In the genomic region with DNA sequence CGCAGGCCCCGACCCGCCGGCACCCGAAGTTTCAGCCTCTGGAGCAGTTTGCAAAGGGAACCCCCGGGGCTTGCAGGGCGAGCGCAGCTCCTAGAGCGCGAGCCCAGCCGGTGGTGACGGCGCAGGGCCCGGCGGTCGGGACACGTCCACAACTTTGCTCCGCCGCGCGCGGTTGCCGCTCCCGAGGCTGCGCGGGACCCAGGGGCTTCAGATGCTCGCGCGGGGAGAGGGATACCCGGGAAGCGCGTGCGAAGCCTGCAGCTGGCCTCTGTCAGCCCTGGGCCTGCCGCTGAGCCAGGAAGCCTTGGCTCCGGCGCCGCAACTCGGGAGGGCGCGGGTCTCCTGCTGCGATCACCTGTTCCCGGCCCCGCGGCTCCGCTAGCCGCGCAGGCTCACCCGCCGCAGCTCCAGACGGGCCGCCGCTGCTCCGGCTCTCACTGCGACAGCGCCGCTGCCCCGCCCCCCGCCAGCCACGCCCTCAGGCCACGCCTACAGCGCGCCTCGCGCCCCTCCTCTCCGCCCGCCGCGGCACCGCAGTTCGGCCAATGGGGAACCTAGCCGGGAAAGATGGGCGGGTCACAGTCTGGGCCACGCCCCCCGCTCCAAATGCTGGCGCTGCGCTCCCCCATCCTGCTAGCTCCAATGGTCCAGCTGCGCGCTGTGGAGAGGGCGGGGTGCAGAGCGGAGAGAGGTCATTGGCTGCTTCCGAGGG, we compare ENCODE assay signal across 8 mouse cellular contexts. TPM values are rescaled to one million over a fixed set of nuclear protein-coding genes. Genes with fewer than 3 reads are reported as not detected.
A peak's percentile ranks its signal among the peaks of the same experiment; 100 is the strongest.
DNase-seq lines count a peak whose midpoint lies in the region; ATAC-seq lines count a peak whose summit lies in the region.

Man1c1 (minus strand) TSS at position 456 of the 712 bp plus-strand sequence.

- H3K36me3 ChIP-seq in intestine, embryonic 14.5 days (ENCODE audit: control insufficient read depth, insufficient read depth, low read length), result no peaks in the 10 kb centered on the region

- peak within 1 kb of the TSS; percentile 99 for H3K4me2 ChIP-seq in intestine, embryonic 14.5 days (ENCODE audit: low read length)

- peak; percentile 94 for ATAC-seq in intestine, embryonic 14.5 days (replicated peaks; ENCODE audit: low FRiP score, low TSS enrichment, low read depth)

- intact Hi-C loops in left cerebral cortex, postnatal 14 days (cut with DNase I), result loop anchor here (5.0 kb wide), 1 partner anchor 72 kb away; no protein-coding TSS in a partner anchor

- 1% methylated on average over 70 of the region's 81 CpGs for WGBS in intestine, embryonic 14.5 days

- no peak within 1 kb of the TSS for H3K27ac ChIP-seq in intestine, embryonic 14.5 days (ENCODE audit: low read depth)

- H3K27me3 ChIP-seq in intestine, embryonic 14.5 days (replicated peaks; ENCODE audit: control insufficient read depth, insufficient read depth, low read length), result peaks cover 20% of the 10 kb centered on the region

- 0 out of 2 replicates have a peak, but pooled peaks cover 4% of the 10 kb centered on the region for H3K4me1 ChIP-seq in intestine, embryonic 14.5 days (replicated peaks; ENCODE audit: control insufficient read depth, insufficient read depth, low read length)

- H3K9me3 ChIP-seq in intestine, embryonic 14.5 days (ENCODE audit: control insufficient read depth, low read length), result no peaks in the 10 kb centered on the region

- H3K9ac ChIP-seq in intestine, embryonic 14.5 days (ENCODE audit: low read length), result peak within 1 kb of the TSS; percentile 45

- DNase-seq in adrenal gland, adult 18-20 months (ENCODE audit: low spot score in 2 of 2), result peak; percentile 99 to 100
- peak; percentile 99 for DNase-seq in embryo, embryonic 11 days
- peak; percentile 99 for DNase-seq in gastrocnemius, postnatal 25 days
- peak; percentile 98 for DNase-seq in intestine, embryonic 14.5 days (ENCODE audit: low spot score)
- DNase-seq in left cerebral cortex, postnatal 14 days (ENCODE audit: low spot score in 2 of 2), result peak; percentile 99
- DNase-seq in mesoderm, embryonic 11.5 days (ENCODE audit: low read depth, low spot score), result peak; percentile 99
- DNase-seq in right cerebral cortex, postnatal 36 days (ENCODE audit: low spot score in 2 of 2), result peak; percentile 98 to 99
- DNase-seq in yolk sac, embryonic 10.5 days (ENCODE audit: low spot score), result peak; percentile 97

- peak within 1 kb of the TSS; percentile 55 for H3K4me3 ChIP-seq in intestine, embryonic 14.5 days (ENCODE audit: low read depth, low read length)

RNA-seq across cellular contexts. Expression of gene Man1c1, which starts in this region (rescaled TPM):
- 10 to 100 TPM; 14.9 to 20.8 TPM for total RNA-seq in adrenal gland, adult 18-20 months (2021)
- total RNA-seq in gastrocnemius, postnatal 25 days (2021), result 1 to 10 TPM; 4.1 to 5.1 TPM
- polyA plus RNA-seq in intestine, embryonic 14.5 days (2014; fragmentation: Nextera tagmentation; extraction: Ambion mirVana), result 2.2 and 3.6 TPM in 2 replicates
- total RNA-seq in left cerebral cortex, postnatal 14 days (2021), result 10 to 100 TPM; 33.7 to 38.0 TPM
